Mouse (Mus musculus) myocyte (in vitro differentiated cells): Measurements from ENCODE around the gene Vasn.

Experiments used
- CEBPB ChIP-seq: IDR thresholded peaks from 2 replicates; pipeline ENCODE4 v1.6.1; 2011; ENCODE audit warnings: mild to moderate bottlenecking, moderate library complexity; ENCODE audit not compliant: poor library complexity, insufficient read depth, severe bottlenecking
- E2F4 ChIP-seq: IDR thresholded peaks from one replicate; pipeline ENCODE4 v1.6.1; 2011; ENCODE audit warnings: mild to moderate bottlenecking, control low read depth, moderate library complexity; ENCODE audit not compliant: insufficient read depth
- POLR2A ChIP-seq: IDR thresholded peaks from one replicate; pipeline ENCODE4 v1.6.1; 2011; ENCODE audit warnings: low read depth, mild to moderate bottlenecking, control low read depth, moderate library complexity; ENCODE audit not compliant: insufficient read length
- POLR2AphosphoS2 ChIP-seq: IDR thresholded peaks from one replicate; pipeline ENCODE4 v1.6.1; 2011; ENCODE audit warnings: low read depth, control low read depth; ENCODE audit not compliant: insufficient read length
- TCF12 ChIP-seq: IDR thresholded peaks from one replicate; pipeline ENCODE4 v1.6.1; 2011; ENCODE audit warnings: mild to moderate bottlenecking, control low read depth; ENCODE audit not compliant: poor library complexity, insufficient read depth, severe bottlenecking
- USF1 ChIP-seq: IDR thresholded peaks from one replicate; pipeline ENCODE4 v1.6.1; 2011; ENCODE audit warnings: low read depth, mild to moderate bottlenecking, control low read depth, moderate library complexity

DNA sequence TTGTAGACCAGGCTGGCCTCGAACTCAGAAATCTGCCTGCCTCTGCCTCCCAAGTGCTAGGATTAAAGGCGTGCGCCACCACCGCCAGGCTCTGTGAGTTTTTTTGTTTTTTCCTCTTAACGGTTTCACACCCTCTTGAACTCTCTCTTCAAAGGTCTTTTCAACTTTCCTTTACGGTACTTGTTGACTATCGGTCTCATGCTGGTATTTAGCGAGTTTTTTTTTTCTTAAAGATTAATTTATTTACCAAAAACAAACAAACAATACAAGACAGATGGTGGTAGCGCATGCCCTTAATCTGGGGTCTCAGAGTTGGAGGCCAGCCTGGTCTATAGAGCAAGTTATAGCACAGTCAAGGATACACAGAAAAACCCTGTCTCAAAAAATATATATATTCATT is 49.5 kb upstream of the Vasn start:
- TF ChIP-seq POLR2A = no peak
- TF ChIP-seq E2F4 = no peak
- no peak for TF ChIP-seq POLR2AphosphoS2
- TF ChIP-seq TCF12 = no peak
- no peak for TF ChIP-seq CEBPB
- no peak for TF ChIP-seq USF1
